Mouse (Mus musculus) gastrocnemius, postnatal 4 days (tissue): ENCODE results near the gene Inmt. TPM values are rescaled to one million over a fixed set of nuclear protein-coding genes. Genes with fewer than 3 reads are reported as not detected.

Experiments
- DNase-seq, 2 experiments: peaks; one replicate each; pipeline ENCODE4 v3.0.0; 2021 to 2022; ENCODE audit warnings: low spot score in 2 of 2, mixed read lengths in 2 of 2
- total RNA-seq, 2 experiments: library from RNA; stranded (reverse); gene quantifications; 2 replicates each; pipeline ENCODE4 v1.2.3; 2021

The Inmt gene
- total RNA-seq, 2 experiments from 2014 or later, result not detected

DNA sequence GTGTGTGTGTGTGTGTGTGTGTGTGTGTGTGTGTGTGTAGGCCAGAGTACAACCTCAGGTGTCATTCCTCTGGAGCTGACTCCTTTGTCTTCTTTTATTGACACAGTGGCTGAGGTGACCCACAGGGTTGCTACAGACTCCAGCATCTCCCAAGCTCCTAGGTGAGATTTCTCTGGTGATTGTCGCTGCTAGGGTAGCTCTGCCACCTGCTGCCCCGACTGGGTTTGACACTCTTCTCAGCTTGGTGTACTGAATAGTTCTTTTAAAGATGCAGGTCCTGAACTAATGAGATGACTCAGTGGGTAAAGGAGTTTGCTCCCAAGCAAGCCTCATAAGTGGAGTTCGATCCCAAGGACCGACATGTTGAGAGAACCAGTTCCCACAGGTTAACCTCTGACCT lies 3.2 kb downstream of the Inmt start:
- no peak for DNase-seq

GRCm38 (mm10) chr6:55169818-55170217 lies 5.0 kb downstream of the Inmt start:
- no peak for DNase-seq

- DNase-seq, result peak; percentile 44 to 58
These were observed 7.9 kb downstream of the Inmt start for GRCm38 (mm10) chr6:55166777-55167463.

GRCm38 (mm10) chr6:55163046-55163584 lies 11.7 kb downstream of the Inmt start:
- DNase-seq, result no peak

- no peak for DNase-seq
These were observed 13.5 kb downstream of the Inmt start for GRCm38 (mm10) chr6:55161311-55161761.

GRCm38 (mm10) chr6:55159256-55159655 lies 15.6 kb downstream of the Inmt start:
- DNase-seq, result no peak

DNA sequence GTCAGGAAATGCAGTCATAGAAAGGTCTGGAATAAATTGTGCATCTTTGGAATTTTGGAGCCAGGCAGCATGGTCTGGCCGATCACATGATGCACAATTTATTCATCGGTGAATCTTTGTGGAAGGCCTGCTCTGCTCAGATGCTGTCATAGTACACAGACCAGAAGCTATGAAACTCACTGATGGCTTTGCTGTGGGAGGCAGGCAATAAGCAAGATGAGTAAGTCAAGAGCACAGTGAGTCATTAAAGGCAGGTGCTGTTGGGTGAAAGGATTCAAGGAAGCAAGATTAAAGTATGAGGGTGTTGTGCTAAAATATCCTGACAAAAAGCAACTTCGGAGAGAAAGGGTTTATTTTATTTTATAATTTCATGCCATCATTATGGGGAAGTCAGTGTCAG lies 22.6 kb downstream of the Inmt start:
- DNase-seq, result no peak

GRCm38 (mm10) chr6:55146138-55146537 lies 28.7 kb downstream of the Inmt start:
- no peak for DNase-seq

DNA sequence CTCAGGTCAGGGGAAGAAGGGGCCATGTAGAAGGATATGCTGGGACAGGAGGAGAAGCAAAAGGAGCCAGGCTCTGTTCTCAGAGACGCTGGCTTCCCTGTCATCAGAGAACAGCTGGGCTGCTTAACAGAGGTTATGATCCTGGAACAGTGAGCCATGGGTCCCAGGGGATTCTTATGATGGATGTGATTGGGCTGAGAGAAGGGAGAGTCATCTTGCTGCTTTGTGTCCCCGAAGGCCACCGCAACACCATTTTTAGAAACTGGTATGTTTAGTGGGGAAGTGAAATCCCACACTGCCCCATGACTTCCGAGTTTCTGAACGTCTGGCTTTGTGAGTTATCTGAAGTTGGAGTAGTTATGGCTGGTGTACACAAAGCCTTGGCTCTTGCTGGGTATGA lies 29.6 kb downstream of the Inmt start:
- no peak for DNase-seq

DNA sequence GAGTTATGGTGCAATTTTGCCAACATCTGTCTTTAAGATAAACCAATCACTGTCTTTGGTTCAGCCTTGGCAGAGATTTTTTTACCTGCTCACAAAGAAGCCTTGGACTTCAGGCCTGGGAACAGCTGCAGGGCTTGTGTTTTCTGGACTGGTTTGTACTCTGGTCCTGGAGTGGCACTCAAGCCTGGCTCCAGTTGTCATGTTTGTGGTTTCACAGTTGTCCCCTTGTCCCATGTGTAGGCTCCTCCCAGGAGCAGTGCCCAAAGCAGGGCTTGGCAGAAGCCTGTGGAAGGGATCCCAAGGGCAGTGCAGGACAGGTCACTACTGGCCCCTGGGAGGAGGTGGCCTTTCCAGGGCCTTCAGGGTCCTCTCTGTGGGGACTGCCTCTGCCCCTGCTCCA lies 36.5 kb downstream of the Inmt start:
- DNase-seq, result no peak

DNA sequence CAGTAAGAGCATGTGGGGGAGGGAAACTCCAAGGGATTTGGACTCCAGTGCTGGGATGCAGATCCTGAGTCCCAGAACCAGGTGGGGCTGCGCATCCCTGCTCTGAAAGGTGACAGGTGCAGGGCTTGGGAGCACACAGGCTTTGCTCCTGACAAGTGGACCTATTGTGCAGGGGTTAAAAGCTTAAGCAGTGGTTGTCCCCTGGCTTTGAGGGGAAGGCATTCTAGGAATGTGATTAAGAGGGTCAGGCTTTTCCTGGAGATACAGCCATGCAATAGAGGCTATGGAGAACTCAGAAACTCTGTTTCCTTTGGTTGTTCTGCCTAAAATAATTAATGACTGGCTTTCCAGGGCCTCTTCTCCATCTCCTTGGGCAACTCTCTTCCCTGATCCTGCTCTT lies 41.4 kb downstream of the Inmt start:
- DNase-seq, result no peak

- no peak for DNase-seq
These were observed 42.0 kb downstream of the Inmt start, which contains the start of gene Crhr2 for GRCm38 (mm10) chr6:55132794-55133193. Crhr2 (minus strand) TSS chr6:55133016.

- DNase-seq, result no peak
These were observed 43.5 kb downstream of the Inmt start for GRCm38 (mm10) chr6:55131301-55131700.

GRCm38 (mm10) chr6:55130631-55131030 lies 44.2 kb downstream of the Inmt start:
- DNase-seq, result no peak

DNA sequence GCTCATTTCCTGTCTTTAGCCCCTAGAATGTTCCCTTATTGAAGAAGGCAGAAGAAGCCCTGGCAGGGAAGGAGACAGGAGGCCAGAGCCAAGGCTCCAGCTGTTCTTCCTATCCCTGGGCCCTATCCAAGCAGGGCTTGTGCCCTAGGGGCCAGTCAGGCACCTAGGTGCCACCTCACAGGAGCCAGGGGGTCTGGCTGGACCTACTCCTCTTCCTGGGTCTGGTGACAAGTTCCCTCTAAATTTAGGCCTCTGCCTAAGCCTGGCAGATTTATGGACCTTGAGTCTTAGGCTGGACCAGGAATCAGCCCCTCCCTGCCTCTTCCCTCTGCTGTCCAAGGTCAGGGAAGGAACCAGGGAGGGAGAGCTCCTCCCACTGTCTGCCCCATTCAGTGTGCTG lies 46.5 kb downstream of the Inmt start:
- DNase-seq, result no peak

- DNase-seq, result no peak
These were observed 48.3 kb downstream of the Inmt start for GRCm38 (mm10) chr6:55126576-55126975.

- no peak for DNase-seq
These were observed 51.8 kb downstream of the Inmt start for GRCm38 (mm10) chr6:55123056-55123455.

Other genes with a start within 250 kb of the Inmt start
- gene Nod1, start 202.4 kb downstream of the Inmt start, total RNA-seq, result 1 to 10 TPM; 9.2 to 9.3 TPM
- 1 to 10 TPM; 5.5 to 5.8 TPM for gene Ggct, start 182.1 kb downstream of the Inmt start, total RNA-seq
- 10 to 100 TPM; 87.6 to 90.8 TPM for gene Gars, start 137.0 kb downstream of the Inmt start, total RNA-seq
- gene Crhr2, start 42.0 kb downstream of the Inmt start, total RNA-seq, result 1 to 10 TPM; 3.5 to 4.1 TPM
- 1 to 10 TPM; 4.1 to 4.4 TPM for gene Mindy4, start 28.3 kb upstream of the Inmt start, total RNA-seq
- gene Aqp1, start 161.4 kb upstream of the Inmt start, total RNA-seq, result 100 to 1,000 TPM; 108 to 109 TPM
- not detected for gene Ghrhr, start 201.3 kb upstream of the Inmt start, total RNA-seq